Mouse (Mus musculus) subcutaneous adipose tissue, adult 2 months (tissue): Measurements from ENCODE around the gene Acacb. TPM values are rescaled to one million over a fixed set of nuclear protein-coding genes. Genes with fewer than 3 reads are reported as not detected.

Experiments
- polyA plus RNA-seq: library from polyadenylated mRNA; depleted of rRNA; stranded (reverse); fragments of >200 nt; gene quantifications from 2 replicates; pipeline ENCODE4 v1.2.3, GENCODE M21; 2012; ENCODE audit warnings: low replicate concordance; rRNA removed

The Acacb gene
- 68.9 and 89.5 TPM in 2 replicates for polyA plus RNA-seq

DNA sequence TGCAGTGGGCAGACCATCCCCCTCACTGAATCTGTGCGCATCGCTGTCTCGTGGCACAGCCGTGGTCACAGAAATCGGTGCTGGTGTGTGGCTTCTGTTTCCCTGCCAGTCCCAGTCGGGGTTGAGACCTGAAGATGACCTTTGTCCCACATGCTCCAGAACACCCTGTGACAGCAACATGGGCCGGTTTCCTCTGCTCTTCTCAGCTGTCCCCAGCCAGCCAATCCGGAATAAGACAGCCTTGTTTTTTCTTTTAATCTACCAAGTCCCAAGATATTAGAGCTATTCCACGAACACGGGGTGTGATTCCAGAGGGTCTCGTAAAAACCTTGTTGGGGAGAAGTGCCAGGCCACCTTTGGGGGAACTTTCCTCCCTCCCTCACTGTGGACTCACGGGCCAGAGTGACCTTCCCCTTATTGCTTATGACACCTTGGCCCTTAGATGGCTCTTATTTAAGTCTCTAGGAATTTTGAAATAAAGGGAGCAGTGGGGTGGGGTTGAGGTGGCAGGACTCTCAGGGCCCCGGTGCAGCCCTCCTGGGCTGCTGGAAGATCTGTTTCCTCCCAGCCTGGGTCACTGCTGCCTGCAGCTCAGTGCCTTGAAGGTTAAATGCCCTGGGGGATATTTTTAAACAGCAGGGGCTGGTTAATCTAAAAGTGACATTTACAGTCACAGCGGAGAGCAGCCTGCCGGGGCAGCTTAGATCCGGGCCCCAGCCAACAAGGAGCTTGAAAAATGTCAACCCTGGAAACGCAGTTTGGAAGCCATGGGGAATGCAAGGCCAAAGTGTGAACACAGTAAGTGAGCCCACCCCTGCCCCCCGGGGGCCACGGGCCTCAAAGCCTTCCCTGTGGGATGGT, at the start of gene Acacb:
Acacb (plus strand) TSS at position 508 of the 861 bp plus-strand sequence.

DNA sequence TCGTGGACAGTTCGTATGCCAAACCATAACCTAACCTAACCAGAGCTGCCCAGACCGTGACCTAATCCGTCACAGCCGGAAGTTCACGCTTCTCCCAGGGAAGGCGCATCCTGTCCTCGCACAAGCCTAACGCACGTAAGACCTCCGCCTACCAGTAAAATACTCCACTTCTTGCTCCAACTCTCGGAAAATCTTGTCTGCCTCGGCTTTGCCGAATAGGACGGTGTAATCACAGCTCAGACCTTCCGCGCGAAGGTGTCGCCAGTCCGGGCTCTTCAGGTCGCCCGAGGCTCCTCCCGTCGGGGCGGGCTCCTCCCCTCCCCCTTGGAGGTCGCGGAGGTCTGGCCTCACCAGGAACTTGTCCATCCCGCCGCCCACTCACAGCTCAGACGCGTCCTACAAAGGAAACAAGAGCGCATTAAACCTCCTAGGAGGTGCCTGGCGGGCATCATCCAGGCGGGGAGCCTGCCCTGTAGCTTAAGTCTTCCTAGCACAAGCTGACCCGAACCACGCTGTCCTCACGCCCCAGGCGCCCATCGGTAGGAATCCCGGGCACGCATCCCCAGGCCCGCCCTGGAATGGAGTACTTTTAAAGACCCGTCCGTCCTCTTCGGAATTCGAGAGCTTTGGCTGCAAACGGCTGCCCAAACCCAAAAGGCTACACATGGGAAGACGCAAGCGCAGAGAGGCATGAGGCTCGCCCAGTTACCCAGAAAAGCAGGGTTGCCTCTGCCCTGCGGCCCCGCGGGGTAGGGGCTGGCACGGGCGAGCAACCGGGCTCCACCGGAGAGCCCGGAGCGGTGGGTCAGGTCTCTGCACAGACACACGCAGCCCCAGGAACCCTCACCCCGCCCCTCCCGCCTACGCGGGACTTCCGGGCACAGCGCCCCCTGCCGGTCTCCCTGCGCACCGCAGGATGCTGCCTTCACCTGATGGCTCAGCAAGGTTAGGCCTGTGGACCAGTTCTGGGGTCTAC, 18.7 kb upstream of the Acacb start, which contains the start of gene Alkbh2:
Alkbh2 (minus strand) TSS at position 845 of the 976 bp plus-strand sequence.

DNA sequence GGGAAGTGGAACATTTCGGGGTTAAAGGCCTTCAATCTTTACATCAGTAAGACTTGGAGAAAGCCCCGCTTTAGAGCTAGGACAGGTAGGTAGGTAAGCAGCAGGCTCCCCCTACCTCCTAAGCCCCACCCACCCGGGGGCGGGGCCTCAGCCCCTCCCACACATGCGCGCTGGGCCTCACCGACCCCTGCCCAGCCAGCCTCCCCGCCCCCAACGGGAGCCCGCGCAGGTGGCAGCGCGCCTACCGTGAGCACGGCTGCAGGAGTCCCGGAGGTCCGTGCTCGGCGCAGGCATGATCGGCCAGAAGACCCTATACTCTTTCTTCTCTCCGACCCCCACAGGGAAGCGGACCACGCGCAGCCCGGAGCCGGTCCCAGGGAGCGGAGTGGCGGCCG, 16.1 kb upstream of the Acacb start, which contains the start of gene Ung:
Ung (plus strand) TSS at position 176 of the 395 bp plus-strand sequence.

DNA sequence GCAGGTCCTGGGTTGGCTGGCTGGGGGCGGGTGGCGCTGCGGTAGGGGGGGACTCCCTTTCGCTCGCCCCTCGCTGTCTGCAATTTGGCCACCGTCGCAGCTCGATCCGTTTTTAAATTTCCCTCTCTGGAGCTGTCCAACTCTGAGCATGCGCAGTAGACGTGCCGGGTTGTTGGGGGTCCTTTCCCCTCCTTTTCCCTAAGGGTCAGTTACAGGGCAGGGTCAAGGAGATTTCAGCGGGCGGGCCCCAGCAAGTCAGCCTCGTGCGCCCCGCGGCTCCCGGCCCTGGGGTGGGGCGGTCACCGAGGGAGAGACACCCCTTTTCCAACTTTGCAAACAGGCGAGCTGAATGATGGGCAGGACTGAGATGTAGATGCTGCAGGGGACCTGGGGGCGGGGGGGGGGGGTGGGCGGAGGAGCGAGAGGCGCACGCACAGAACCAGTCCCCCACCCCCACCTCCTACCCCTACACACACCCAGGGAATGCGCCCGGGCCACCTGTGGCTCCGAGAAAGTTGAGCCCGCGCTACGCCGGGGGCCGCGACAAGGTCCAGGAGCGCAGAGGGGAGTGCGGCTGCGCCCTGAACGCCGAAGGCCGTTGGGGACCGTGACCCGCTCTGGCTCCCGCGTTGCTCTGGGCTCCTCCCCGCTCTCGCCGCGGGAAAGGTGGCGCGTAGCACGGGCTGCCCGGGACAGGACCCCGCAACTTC, 127.5 kb downstream of the Acacb start, which contains the start of gene Foxn4:
Foxn4 (minus strand) TSS at position 115 of the 710 bp plus-strand sequence.

GRCm38 (mm10) chr5:114288874-114289273, 142.5 kb downstream of the Acacb start, which contains the start of gene Myo1h:
Gene Myo1h (plus strand): TSS chr5:114289166.

Other genes starting within 250 kb of the Acacb start
- gene Coro1c, start 237.8 kb upstream of the Acacb start, polyA plus RNA-seq: 85.5 and 112 TPM in 2 replicates
- 13.9 and 23.9 TPM in 2 replicates for gene Ssh1, start 152.6 kb upstream of the Acacb start, polyA plus RNA-seq
- 0.30 TPM in 1 of 2 replicates, not detected in the other for gene Dao, start 142.8 kb upstream of the Acacb start, polyA plus RNA-seq
- 28.9 and 32.0 TPM in 2 replicates for gene Usp30, start 81.1 kb upstream of the Acacb start, polyA plus RNA-seq
- gene Svop, start 55.0 kb upstream of the Acacb start, polyA plus RNA-seq: not detected in 2 replicates
- gene Alkbh2, start 18.3 kb upstream of the Acacb start, polyA plus RNA-seq: 13.0 and 15.4 TPM in 2 replicates
- gene Ung, start 16.1 kb upstream of the Acacb start, polyA plus RNA-seq: 6.8 and 10.8 TPM in 2 replicates
- gene Foxn4, start 127.3 kb downstream of the Acacb start, polyA plus RNA-seq: not detected in 2 replicates
- 0.43 and 0.81 TPM in 2 replicates for gene Myo1h, start 142.6 kb downstream of the Acacb start, polyA plus RNA-seq
- 122 and 126 TPM in 2 replicates for gene Kctd10, start 234.0 kb downstream of the Acacb start, polyA plus RNA-seq
- gene Ube3b, start 234.1 kb downstream of the Acacb start, polyA plus RNA-seq: 80.0 and 82.5 TPM in 2 replicates